ENCODE assay signal across 25 mouse cellular contexts in the genomic region with DNA sequence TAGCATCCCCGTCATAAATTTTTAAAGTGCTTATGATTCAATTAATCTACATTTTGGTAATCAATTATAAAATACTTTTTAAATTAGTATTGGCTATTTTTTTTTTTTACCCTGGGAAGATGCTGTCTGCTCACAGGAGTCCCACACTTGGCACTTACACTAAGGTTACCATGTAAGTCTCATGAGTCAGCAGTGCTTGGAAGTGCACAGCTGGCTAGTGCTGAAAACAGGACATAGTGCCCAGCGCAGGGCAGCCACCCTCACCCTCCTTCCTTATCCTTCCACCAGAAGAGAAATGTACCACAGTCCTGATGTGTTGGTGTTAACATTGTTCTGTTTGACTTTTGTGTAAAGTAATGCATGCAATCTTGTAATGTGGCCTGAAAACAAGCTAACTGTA. TPM values are rescaled to one million over a fixed set of nuclear protein-coding genes. Genes with fewer than 3 reads are reported as not detected.
DNase-seq lines count a peak whose midpoint lies in the region; ATAC-seq and TF ChIP-seq lines count a peak whose summit lies in the region.
"Had no signal": no experiment of that assay in that cellular context is flagged by ENCODE, and none has a peak within 500 bp of the region (broad histone marks: within the 10 kb centered on the region; RNA-seq: fewer than 3 reads in every experiment).

No protein-coding gene starts in this region.

- H3K9ac ChIP-seq in heart, adult 2 months (ENCODE audit: low read depth, low read length) = no peak overlapping the region
- no peak overlapping the region for H3K9ac ChIP-seq in lung, postnatal 0 days (replicated peaks; ENCODE audit: low read depth)
- H3K9ac ChIP-seq: embryonic facial prominence, embryonic 13.5 days; forebrain, embryonic 12.5 days; forebrain, embryonic 15.5 days; hindbrain, embryonic 14.5 days had no signal

- no peak for TF ChIP-seq EP300 in heart, adult 2 months (IDR thresholded peaks at IDR 0.05; ENCODE audit: insufficient read depth, low read depth, low read length)
- no peak for TF ChIP-seq EP300 in lung, postnatal 0 days (IDR thresholded peaks at IDR 0.05)

- H3K4me3 ChIP-seq in gastrocnemius, adult 2 months = no peak overlapping the region
- H3K4me3 ChIP-seq in heart, adult 2 months = no peak overlapping the region
- H3K4me3 ChIP-seq in lung, postnatal 0 days (ENCODE audit: low read depth, low read length) = no peak overlapping the region
- H3K4me3 ChIP-seq: embryonic facial prominence, embryonic 10.5 days; embryonic facial prominence, embryonic 13.5 days; erythroblast, embryonic 14.5 days; forebrain, embryonic 12.5 days; forebrain, embryonic 15.5 days had no signal

- H3K79me2 ChIP-seq in heart, adult 2 months (replicated peaks; ENCODE audit: control insufficient read depth, insufficient read depth, low read length) = no peaks in the 10 kb centered on the region

- no peak for TF ChIP-seq CTCF in gastrocnemius, adult 2 months (IDR thresholded peaks at IDR 0.05)
- no peak for TF ChIP-seq CTCF in heart, adult 2 months (IDR thresholded peaks at IDR 0.05)
- TF ChIP-seq CTCF in lung, postnatal 0 days (IDR thresholded peaks at IDR 0.05) = no peak

- no peak overlapping the region for H3K4me2 ChIP-seq in lung, postnatal 0 days (replicated peaks; ENCODE audit: low read depth, low read length)
- H3K4me2 ChIP-seq: embryonic facial prominence, embryonic 13.5 days; forebrain, embryonic 12.5 days; forebrain, embryonic 15.5 days; heart, embryonic 11.5 days; hindbrain, embryonic 14.5 days had no signal

- no peak for ATAC-seq in lung, postnatal 0 days
- ATAC-seq: forebrain, embryonic 15.5 days; hindbrain, postnatal 0 days; inflammation-experienced regulatory T-cells, adult 6 months; intestine, embryonic 16.5 days; Patski had no signal

- intact Hi-C loops in gastrocnemius, adult 2 months (cut with DNase I) = no loop called here
- intact Hi-C loops in gastrocnemius, postnatal 14 days (cut with DNase I; ENCODE audit: low total_unique reads) = no loop called here
- intact Hi-C loops in heart, adult 2 months (cut with DNase I) = loop anchor here (10.0 kb wide), 1 partner anchor 246 kb away; no protein-coding TSS in a partner anchor
- intact Hi-C loops in heart, postnatal 36 days (cut with DNase I) = no loop called here

- H3K36me3 ChIP-seq in heart, adult 2 months (ENCODE audit: control insufficient read depth, insufficient read depth, low read length) = peaks cover 5% of the 10 kb centered on the region
- H3K36me3 ChIP-seq in lung, postnatal 0 days (ENCODE audit: insufficient read depth, low read length) = peaks cover 23% of the 10 kb centered on the region; the same call in 1 of the 2 replicates

- H3K27me3 ChIP-seq in heart, adult 2 months (ENCODE audit: control insufficient read depth, insufficient read depth, low read length) = no peaks in the 10 kb centered on the region
- no peaks in the 10 kb centered on the region for H3K27me3 ChIP-seq in lung, postnatal 0 days (replicated peaks; ENCODE audit: insufficient read depth, low read length)
- H3K27me3 ChIP-seq: CH12.LX; embryonic facial prominence, embryonic 13.5 days; forebrain, embryonic 12.5 days; forebrain, embryonic 15.5 days; Patski had no signal

- H3K9me3 ChIP-seq in lung, postnatal 0 days (ENCODE audit: low read length) = no peaks in the 10 kb centered on the region
- H3K9me3 ChIP-seq: embryonic facial prominence, embryonic 10.5 days; embryonic facial prominence, embryonic 13.5 days; forebrain, embryonic 12.5 days; forebrain, embryonic 15.5 days; G1E had no signal

- 70% methylated on average over 2 of the region's 2 CpGs for WGBS in heart, adult 2 months
- WGBS in lung, postnatal 0 days = 95% methylated on average over 2 of the region's 2 CpGs

- DNase-seq in adrenal gland, adult 2 months = peak; percentile 32
- no peak for DNase-seq in adrenal gland, postnatal 25 days
- DNase-seq in gastrocnemius, adult 2 months = peak; percentile 50
- no peak for DNase-seq in gastrocnemius, postnatal 14 days
- peak in 1 of 2 experiments; percentile 24 for DNase-seq in heart, adult 2 months
- DNase-seq in heart, postnatal 36 days = no peak
- DNase-seq in lung, postnatal 0 days (ENCODE audit: low spot score) = no peak
- DNase-seq: adrenal gland, adult 8-10 months; B cell, adult 2 months; cerebellum, adult 8-10 months; embryo, embryonic 11 days; kidney, adult 18-20 months had no signal

- no peak for TF ChIP-seq POLR2A in heart, adult 2 months (IDR thresholded peaks at IDR 0.05; ENCODE audit: insufficient read depth, low read depth, low read length)

- peaks cover 14% of the 10 kb centered on the region for H3K4me1 ChIP-seq in heart, adult 2 months (ENCODE audit: control insufficient read depth, insufficient read depth, low read length)
- no peaks in the 10 kb centered on the region for H3K4me1 ChIP-seq in lung, postnatal 0 days (ENCODE audit: insufficient read depth, low read depth, low read length)
- H3K4me1 ChIP-seq: embryonic facial prominence, embryonic 10.5 days; embryonic facial prominence, embryonic 13.5 days had no signal

- H3K27ac ChIP-seq in gastrocnemius, adult 2 months = peak overlapping the region; percentile 93
- peak overlapping the region; percentile 74 for H3K27ac ChIP-seq in heart, adult 2 months
- no peak overlapping the region for H3K27ac ChIP-seq in lung, postnatal 0 days (ENCODE audit: low read length)
- H3K27ac ChIP-seq: embryonic facial prominence, embryonic 10.5 days; embryonic facial prominence, embryonic 13.5 days; forebrain, embryonic 12.5 days; forebrain, embryonic 15.5 days; hindbrain, embryonic 14.5 days; hindbrain, postnatal 0 days had no signal

RNA-seq across cellular contexts. Expression of a gene that starts 58.2 kb away (rescaled TPM):
- total RNA-seq in adrenal gland, adult 2 months (2021) = 10 to 100 TPM; 53.7 to 58.8 TPM
- polyA plus RNA-seq in adrenal gland, adult 2 months (2012; rRNA removed) = 24.1 and 25.1 TPM in 2 replicates
- 59.1 and 61.5 TPM in 2 replicates for total RNA-seq in adrenal gland, postnatal 25 days (2021)
- total RNA-seq in gastrocnemius, adult 2 months (2021) = 10 to 100 TPM in 1 of 2 experiments, 1 to 10 TPM in 1; 8.2 to 10.4 TPM
- 10 to 100 TPM; 11.8 to 14.9 TPM for total RNA-seq in gastrocnemius, postnatal 14 days (2021)
- total RNA-seq in heart, adult 2 months (2021) = 10 to 100 TPM; 21.8 to 22.1 TPM
- polyA plus RNA-seq in heart, adult 2 months (2012; rRNA removed) = 25.7 and 42.8 TPM in 2 replicates
- 10 to 100 TPM; 24.1 to 28.1 TPM for total RNA-seq in heart, postnatal 36 days (2021)
- 46.6 and 47.5 TPM in 2 replicates for polyA plus RNA-seq in lung, postnatal 0 days (2015; fragmentation: Nextera tagmentation; extraction: Ambion mirVana)

Comparison
In these comparisons a context has a peak if more than half of its experiments do, and no peak if none do; other contexts are left out.
1. DNase-seq: peak in adrenal gland, adult 2 months (single experiment) and gastrocnemius, adult 2 months (single experiment); none in adrenal gland, postnatal 25 days (single experiment), gastrocnemius, postnatal 14 days (single experiment), heart, postnatal 36 days (0 of 2) and lung, postnatal 0 days (single experiment).